Mouse (Mus musculus) liver, embryonic 14.5 days (tissue): ENCODE measurements at regions not wholly inside any gene's neighbourhood (a gene's known extent, or its start where the extent isn't known, plus 50 kb on each side); places are given as distances from the start of the nearest gene placed in this dataset.

ENCODE experiments used
- ATAC-seq: fragments of 200-750 bp; cut with Nextera tagmentation; 2 replicates; pipeline ENCODE4 v1.8.0; 2017; ENCODE audit warnings: moderate number of reproducible peaks, mild to moderate bottlenecking, moderate library complexity; ENCODE audit not compliant: insufficient read depth
- DNase-seq, 3 experiments: peaks; one replicate each; pipeline ENCODE4 v3.0.0-alpha.2; 2012 to 2013; ENCODE audit warnings: low read depth in 3 of 3, low spot score in 3 of 3
- H3K27ac ChIP-seq: fragments of 300-500 bp; sonication (generic); 2 replicates; pipeline ENCODE4 v1.5.1; 2014; ENCODE audit warnings: moderate library complexity, mild to moderate bottlenecking, control low read depth, inconsistent platforms
- H3K27me3 ChIP-seq: fragments of 300-500 bp; sonication (generic); 2 replicates; pipeline ENCODE4 v1.6.1; 2014; ENCODE audit warnings: mild to moderate bottlenecking, low read length, moderate library complexity; ENCODE audit not compliant: control insufficient read depth, insufficient read depth
- H3K36me3 ChIP-seq: fragments of 300-500 bp; sonication (generic); replicated peaks from 2 replicates; pipeline ENCODE4 v1.6.1; 2014; ENCODE audit warnings: low read depth; ENCODE audit not compliant: control insufficient read depth, insufficient read depth
- H3K4me1 ChIP-seq, 2 experiments: fragments of 200-500 bp in 1 of 2; fragments of 300-500 bp in 1 of 2; sonication (generic) in 1 of 2; replicated peaks; 2 replicates each; pipeline ENCODE4 v1.6.1; 2012 to 2014; ENCODE audit warnings: antibody characterized with exemption in 1 of 2, inconsistent platforms in 1 of 2, low read length in 1 of 2; ENCODE audit not compliant: control insufficient read depth in 2 of 2, insufficient read depth in 2 of 2
- H3K4me2 ChIP-seq: fragments of 300-500 bp; sonication (generic); 2 replicates; pipeline ENCODE4 v1.6.1; 2014; ENCODE audit warnings: low read depth, mild to moderate bottlenecking, control low read depth, moderate library complexity
- H3K4me3 ChIP-seq, 2 experiments: fragments of 200-500 bp in 1 of 2; fragments of 300-500 bp in 1 of 2; sonication (generic) in 1 of 2; 2 replicates each; pipeline ENCODE4 v1.5.1; 2012 to 2014; ENCODE audit warnings: low read depth in 2 of 2, low read length in 2 of 2, mild to moderate bottlenecking in 2 of 2, control low read depth in 1 of 2, inconsistent platforms in 1 of 2, moderate library complexity in 1 of 2; ENCODE audit not compliant: insufficient read depth in 1 of 2
- H3K9ac ChIP-seq: fragments of 300-500 bp; sonication (generic); replicated peaks from 2 replicates; pipeline ENCODE4 v1.6.1; 2014; ENCODE audit warnings: mild to moderate bottlenecking, control low read depth, moderate library complexity
- H3K9me3 ChIP-seq: fragments of 300-500 bp; sonication (generic); 2 replicates; pipeline ENCODE4 v1.6.1; 2016; ENCODE audit warnings: low read length, mixed read lengths; ENCODE audit not compliant: control insufficient read depth
- CTCF ChIP-seq: IDR thresholded peaks from 2 replicates; pipeline ENCODE4 v1.5.1; 2016; ENCODE audit warnings: antibody characterized with exemption, low read depth, control low read depth
- EP300 ChIP-seq: IDR thresholded peaks from 2 replicates; pipeline ENCODE4 v1.6.1; 2016; ENCODE audit warnings: antibody characterized with exemption, low read depth
- WGBS: fragments of 180-500 bp; shearing (Covaris S2); extraction: QIAGEN DNeasy Blood & Tissue Kit; methylation state at CpG from one replicate; pipeline ENCODE4 v1.1.7; 2014; ENCODE audit not compliant: insufficient replicate concordance; 5-methylcytosine and 5-hydroxymethylcytosine counted together

- no peaks in the 10 kb centered on the region for H3K9me3 ChIP-seq
- TF ChIP-seq CTCF (no peak), EP300 (no peak)
- H3K27me3 ChIP-seq, result no peaks in the 10 kb centered on the region
- no peak overlapping the region for H3K4me2 ChIP-seq
- DNase-seq (no peak), ATAC-seq (no peak)
- no peaks in the 10 kb centered on the region for H3K4me1 ChIP-seq
- H3K4me3 ChIP-seq, result no peak overlapping the region
- no peak overlapping the region for H3K27ac ChIP-seq
- no peaks in the 10 kb centered on the region for H3K36me3 ChIP-seq
- 75% methylated on average over 6 of the region's 6 CpGs for WGBS
- H3K9ac ChIP-seq, result no peak overlapping the region
Observed at GRCm38 (mm10) chr3:133726831-133727230, 181.9 kb upstream of the Tet2 start.

- H3K36me3 ChIP-seq, result no peaks in the 10 kb centered on the region
- H3K4me3 ChIP-seq, result no peak overlapping the region
- no peaks in the 10 kb centered on the region for H3K9me3 ChIP-seq
- no peak overlapping the region for H3K4me2 ChIP-seq
- ATAC-seq (no peak), DNase-seq (no peak)
- H3K27me3 ChIP-seq, result no peaks in the 10 kb centered on the region
- no peak overlapping the region for H3K9ac ChIP-seq
- TF ChIP-seq EP300, result no peak
- no peak for TF ChIP-seq CTCF
- WGBS, result 28% methylated on average over 1 of the region's 1 CpGs
- H3K27ac ChIP-seq, result no peak overlapping the region
- no peaks in the 10 kb centered on the region for H3K4me1 ChIP-seq
Observed at GRCm38 (mm10) chr3:133735603-133736002, 190.7 kb upstream of the Tet2 start.

- H3K4me1 ChIP-seq, result no peaks in the 10 kb centered on the region
- H3K4me2 ChIP-seq, result no peak overlapping the region
- DNase-seq (no peak), ATAC-seq (no peak)
- no peak overlapping the region for H3K4me3 ChIP-seq
- H3K27ac ChIP-seq, result no peak overlapping the region
- no peak overlapping the region for H3K9ac ChIP-seq
- H3K27me3 ChIP-seq, result no peaks in the 10 kb centered on the region
- WGBS, result 61% methylated on average over 2 of the region's 2 CpGs
- TF ChIP-seq CTCF (no peak), EP300 (no peak)
- no peaks in the 10 kb centered on the region for H3K36me3 ChIP-seq
- no peaks in the 10 kb centered on the region for H3K9me3 ChIP-seq
Observed at GRCm38 (mm10) chr3:133738936-133739335, 194.0 kb upstream of the Tet2 start.

DNA sequence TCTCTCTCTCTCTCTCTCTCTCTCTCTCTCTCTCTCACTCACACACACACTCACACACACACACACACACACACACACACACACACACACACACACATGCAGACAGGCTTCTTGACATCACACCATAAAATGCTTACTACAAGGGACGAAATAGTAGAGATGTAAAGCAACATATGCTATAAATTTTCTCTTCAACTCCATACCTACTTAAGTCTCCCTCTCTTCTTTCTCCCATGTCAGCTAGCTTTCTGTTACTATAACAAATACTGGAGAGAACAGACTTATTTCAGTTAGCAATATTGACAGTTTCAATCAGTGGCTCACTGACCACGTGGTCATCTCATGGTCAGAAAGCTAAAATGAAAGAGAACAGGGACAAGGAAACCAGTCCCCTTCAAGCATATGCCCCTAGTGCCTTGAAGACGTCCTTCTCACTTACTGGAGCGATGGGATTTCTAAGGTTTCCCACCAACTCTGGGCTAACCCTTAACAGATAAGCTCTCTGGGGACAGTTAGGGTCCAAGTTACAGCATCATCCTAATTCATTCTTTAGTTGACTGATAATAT, 199.7 kb upstream of the Tet2 start:
- H3K27ac ChIP-seq, result no peak overlapping the region
- no peaks in the 10 kb centered on the region for H3K36me3 ChIP-seq
- ATAC-seq (no peak), DNase-seq (no peak)
- no peaks in the 10 kb centered on the region for H3K27me3 ChIP-seq
- H3K4me2 ChIP-seq, result no peak overlapping the region
- WGBS, result 57% methylated on average over 4 of the region's 4 CpGs
- no peaks in the 10 kb centered on the region for H3K9me3 ChIP-seq
- H3K4me3 ChIP-seq, result no peak overlapping the region
- TF ChIP-seq CTCF (no peak), EP300 (no peak)
- H3K9ac ChIP-seq, result no peak overlapping the region
- H3K4me1 ChIP-seq, result no peaks in the 10 kb centered on the region

DNA sequence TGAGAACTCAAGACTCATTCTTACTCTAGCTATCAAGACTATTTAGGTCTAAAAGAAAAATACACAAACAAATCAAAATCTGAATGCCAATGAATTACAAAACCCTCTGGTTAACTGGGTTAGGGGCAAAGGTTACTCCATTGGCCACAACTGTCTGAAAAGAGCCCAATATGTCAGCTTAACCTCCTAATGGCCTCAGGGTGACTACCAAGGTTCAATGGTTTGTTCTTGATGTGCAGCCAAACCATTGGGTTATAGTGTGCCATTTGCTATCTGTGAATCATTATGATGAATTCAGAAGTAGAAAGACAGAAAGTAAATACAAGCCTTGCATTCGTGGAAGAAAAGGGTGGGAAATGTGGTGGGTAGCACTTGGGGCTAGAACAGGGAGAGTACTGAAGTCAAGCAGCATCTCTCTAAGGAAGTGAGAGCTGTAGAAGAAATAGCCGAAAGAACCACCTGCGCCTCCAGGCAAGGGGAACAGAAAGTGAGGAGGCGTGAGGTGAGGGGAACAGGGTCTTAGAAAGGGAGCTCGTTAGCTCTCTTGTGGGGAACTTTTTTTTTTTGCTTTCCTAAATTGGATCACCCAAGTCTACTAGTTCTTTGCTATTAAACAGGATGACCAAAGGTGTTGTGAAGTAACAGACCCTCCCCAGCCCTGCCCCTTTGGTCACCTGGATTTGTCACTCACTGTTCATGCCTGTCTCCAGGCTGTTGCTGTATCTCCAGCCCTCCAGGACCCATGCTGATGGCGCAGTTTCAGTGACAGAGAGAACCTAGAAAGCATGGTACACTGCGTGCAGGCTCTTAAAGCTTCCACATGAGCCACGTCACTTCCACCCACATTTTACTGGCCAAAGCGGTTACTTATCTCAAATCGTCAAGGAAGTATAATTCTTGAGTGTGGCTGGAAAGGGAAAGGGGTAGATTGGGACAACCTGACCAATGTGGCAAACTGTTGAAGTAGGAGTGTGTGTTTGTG, 204.1 kb upstream of the Tet2 start:
- H3K9ac ChIP-seq, result no peak overlapping the region
- H3K4me3 ChIP-seq, result no peak overlapping the region
- H3K4me1 ChIP-seq, result no peaks in the 10 kb centered on the region
- no peaks in the 10 kb centered on the region for H3K36me3 ChIP-seq
- DNase-seq, result no peak
- H3K9me3 ChIP-seq, result no peaks in the 10 kb centered on the region
- H3K27me3 ChIP-seq, result no peaks in the 10 kb centered on the region
- no peak overlapping the region for H3K4me2 ChIP-seq
- no peak overlapping the region for H3K27ac ChIP-seq
- 65% methylated on average over 10 of the region's 10 CpGs for WGBS
- TF ChIP-seq CTCF, result no peak
- no peak for TF ChIP-seq EP300
- ATAC-seq, result no peak
